Mouse (Mus musculus): Measurements from ENCODE around the gene Hexim1.

Hexim1 gene

GRCm38 (mm10) chr11:103118866-103119265 lies 2.8 kb downstream of the Hexim1 start:
- no peak for DNase-seq (ENCODE audit: low spot score)

- no peak for DNase-seq (ENCODE audit: low spot score)
Observed at GRCm38 (mm10) chr11:103119609-103120008, 3.6 kb downstream of the Hexim1 start.

- DNase-seq (ENCODE audit: low spot score) = no peak
Observed at GRCm38 (mm10) chr11:103120315-103120714, 4.3 kb downstream of the Hexim1 start.

- DNase-seq (ENCODE audit: low spot score) = peak; percentile 62
Observed at GRCm38 (mm10) chr11:103131701-103132575, 15.9 kb downstream of the Hexim1 start, which contains the start of gene Hexim2. Gene Hexim2 (plus strand): TSS chr11:103132429.

- peak; percentile 100 for DNase-seq (ENCODE audit: low spot score)
Observed at GRCm38 (mm10) chr11:103132576-103133455, 16.8 kb downstream of the Hexim1 start.

- no peak for DNase-seq (ENCODE audit: low spot score)
Observed at GRCm38 (mm10) chr11:103133456-103134185, 17.6 kb downstream of the Hexim1 start.

- DNase-seq (ENCODE audit: low spot score) = no peak
Observed at GRCm38 (mm10) chr11:103134221-103134620, 18.2 kb downstream of the Hexim1 start.

GRCm38 (mm10) chr11:103136039-103136577 lies 20.1 kb downstream of the Hexim1 start:
- DNase-seq (ENCODE audit: low spot score) = no peak

GRCm38 (mm10) chr11:103139951-103140762 lies 24.1 kb downstream of the Hexim1 start:
- no peak for DNase-seq (ENCODE audit: low spot score)

GRCm38 (mm10) chr11:103140763-103141100 lies 24.7 kb downstream of the Hexim1 start:
- DNase-seq (ENCODE audit: low spot score) = no peak

GRCm38 (mm10) chr11:103141101-103141943 lies 25.3 kb downstream of the Hexim1 start:
- no peak for DNase-seq (ENCODE audit: low spot score)

- DNase-seq (ENCODE audit: low spot score) = no peak
Observed at GRCm38 (mm10) chr11:103141944-103142255, 25.9 kb downstream of the Hexim1 start.

GRCm38 (mm10) chr11:103142441-103143182 lies 26.6 kb downstream of the Hexim1 start:
- peak; percentile 60 for DNase-seq (ENCODE audit: low spot score)

- no peak for DNase-seq (ENCODE audit: low spot score)
Observed at GRCm38 (mm10) chr11:103144309-103145285, 28.6 kb downstream of the Hexim1 start.

GRCm38 (mm10) chr11:103146386-103146785 lies 30.4 kb downstream of the Hexim1 start:
- no peak for DNase-seq (ENCODE audit: low spot score)

GRCm38 (mm10) chr11:103147766-103148165 lies 31.7 kb downstream of the Hexim1 start:
- no peak for DNase-seq (ENCODE audit: low spot score)

GRCm38 (mm10) chr11:103149771-103150170 lies 33.7 kb downstream of the Hexim1 start:
- DNase-seq (ENCODE audit: low spot score) = no peak

Measured in retina, embryonic 14.5 days (tissue).